Mouse (Mus musculus) myocyte (in vitro differentiated cells): ENCODE measurements around the gene Pcgf6. TPM values are rescaled to one million over a fixed set of nuclear protein-coding genes. Genes with fewer than 3 reads are reported as not detected.

ENCODE experiments used
- H3K27me3 ChIP-seq: one replicate; pipeline ENCODE4 v1.6.1; 2011; ENCODE audit not compliant: control insufficient read depth, insufficient read depth, insufficient read length
- H3K36me3 ChIP-seq: one replicate; pipeline ENCODE4 v1.6.1; 2011; ENCODE audit not compliant: control insufficient read depth, insufficient read depth
- H3K4me2 ChIP-seq: one replicate; pipeline ENCODE4 v1.6.1; 2011; ENCODE audit warnings: low read depth, control low read depth
- H3K4me3 ChIP-seq: one replicate; pipeline ENCODE4 v1.5.1; 2011; ENCODE audit warnings: mild to moderate bottlenecking, control low read depth, moderate library complexity
- H3K79me2 ChIP-seq: one replicate; pipeline ENCODE4 v1.6.1; 2011; ENCODE audit not compliant: control insufficient read depth, insufficient read depth
- H3ac ChIP-seq: one replicate; pipeline ENCODE4 v1.6.1; 2011; ENCODE audit not compliant: control insufficient read depth, insufficient read length
- CEBPB ChIP-seq: IDR thresholded peaks from 2 replicates; pipeline ENCODE4 v1.6.1; 2011; ENCODE audit warnings: mild to moderate bottlenecking, moderate library complexity; ENCODE audit not compliant: poor library complexity, insufficient read depth, severe bottlenecking
- E2F4 ChIP-seq: IDR thresholded peaks from one replicate; pipeline ENCODE4 v1.6.1; 2011; ENCODE audit warnings: mild to moderate bottlenecking, control low read depth, moderate library complexity; ENCODE audit not compliant: insufficient read depth
- MAX ChIP-seq: IDR thresholded peaks from one replicate; pipeline ENCODE4 v1.6.1; 2011; ENCODE audit warnings: low read depth, mild to moderate bottlenecking, control low read depth
- MYOD1 ChIP-seq, 3 experiments: IDR thresholded peaks; one replicate each; pipeline ENCODE4 v1.6.1; 2011; ENCODE audit warnings: control low read depth in 2 of 3, low read depth in 2 of 3, mild to moderate bottlenecking in 2 of 3, moderate library complexity in 1 of 3; ENCODE audit not compliant: insufficient read length in 2 of 3, control insufficient read depth in 1 of 3
- MYOG ChIP-seq, 3 experiments: IDR thresholded peaks; one replicate each; pipeline ENCODE4 v1.6.1; 2011; ENCODE audit warnings: control low read depth in 2 of 3, low read depth in 2 of 3, mild to moderate bottlenecking in 2 of 3; ENCODE audit not compliant: insufficient read length in 2 of 3, control insufficient read depth in 1 of 3, insufficient read depth in 1 of 3
- POLR2A ChIP-seq: IDR thresholded peaks from one replicate; pipeline ENCODE4 v1.6.1; 2011; ENCODE audit warnings: low read depth, mild to moderate bottlenecking, control low read depth, moderate library complexity; ENCODE audit not compliant: insufficient read length
- POLR2AphosphoS2 ChIP-seq: IDR thresholded peaks from one replicate; pipeline ENCODE4 v1.6.1; 2011; ENCODE audit warnings: low read depth, control low read depth; ENCODE audit not compliant: insufficient read length
- REST ChIP-seq: IDR thresholded peaks from one replicate; pipeline ENCODE4 v1.6.1; 2011; ENCODE audit warnings: mild to moderate bottlenecking, control low read depth, moderate library complexity; ENCODE audit not compliant: insufficient read depth, insufficient read length
- SRF ChIP-seq: IDR thresholded peaks from one replicate; pipeline ENCODE4 v1.6.1; 2011; ENCODE audit warnings: low read depth; ENCODE audit not compliant: control insufficient read depth, insufficient read length
- TCF12 ChIP-seq: IDR thresholded peaks from one replicate; pipeline ENCODE4 v1.6.1; 2011; ENCODE audit warnings: mild to moderate bottlenecking, control low read depth; ENCODE audit not compliant: poor library complexity, insufficient read depth, severe bottlenecking
- TCF3 ChIP-seq: IDR thresholded peaks from one replicate; pipeline ENCODE4 v1.6.1; 2011; ENCODE audit warnings: low read depth, control low read depth; ENCODE audit not compliant: insufficient read length
- USF1 ChIP-seq: IDR thresholded peaks from one replicate; pipeline ENCODE4 v1.6.1; 2011; ENCODE audit warnings: low read depth, mild to moderate bottlenecking, control low read depth, moderate library complexity
- polyA plus RNA-seq: library from polyadenylated mRNA; unstranded; fragments of >200 nt; fragmentation: generic; extraction: Trizol; gene quantifications from one replicate; pipeline ENCODE4 v1.2.1, GENCODE M21; 2012; ENCODE audit warnings: missing spikeins

Gene Pcgf6
- polyA plus RNA-seq, 1 experiment: 5.6 TPM

DNA sequence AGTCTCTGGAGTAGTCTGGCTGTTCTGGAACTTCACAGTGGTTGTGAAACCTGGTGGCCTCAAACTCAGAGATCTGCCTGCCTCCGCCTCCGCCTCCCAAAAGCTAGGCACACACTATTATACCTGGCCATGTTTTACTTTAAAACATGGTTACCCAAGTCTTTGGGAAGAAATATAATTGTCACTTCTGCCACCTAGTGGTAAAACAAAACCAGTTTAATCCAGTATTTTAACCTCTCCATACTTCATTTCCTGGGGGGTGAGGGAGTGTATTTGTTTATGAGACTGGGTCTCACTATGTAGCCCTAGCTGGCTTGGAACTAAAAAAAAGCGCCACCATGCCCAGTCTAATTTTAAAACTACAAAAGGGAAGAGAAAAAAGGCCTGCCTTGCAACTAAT is 7.1 kb downstream of the Pcgf6 start:
- TF ChIP-seq TCF3: no peak
- no peak for TF ChIP-seq MAX
- TF ChIP-seq POLR2A: no peak
- no peak for TF ChIP-seq CEBPB
- TF ChIP-seq E2F4: no peak
- no peak for TF ChIP-seq TCF12
- TF ChIP-seq SRF: no peak
- TF ChIP-seq REST: no peak
- no peak for TF ChIP-seq POLR2AphosphoS2
- no peak for TF ChIP-seq USF1
- no peak for TF ChIP-seq MYOD1 (IDR thresholded peaks at IDR 0.05; ENCODE audit: control insufficient read depth in 1 of 3, insufficient read length in 2 of 3, low read depth in 2 of 3)
- TF ChIP-seq MYOG (IDR thresholded peaks at IDR 0.05; ENCODE audit: control insufficient read depth in 1 of 3, insufficient read depth in 1 of 3, insufficient read length in 2 of 3, low read depth in 2 of 3): no peak
- Histone ChIP-seq H3K27me3 (no peaks in the 10 kb centered on the region), H3ac (no peak overlapping the region), H3K36me3 (no peaks in the 10 kb centered on the region), H3K4me2 (no peak overlapping the region), H3K79me2 (no peaks in the 10 kb centered on the region), H3K4me3 (no peak overlapping the region)

DNA sequence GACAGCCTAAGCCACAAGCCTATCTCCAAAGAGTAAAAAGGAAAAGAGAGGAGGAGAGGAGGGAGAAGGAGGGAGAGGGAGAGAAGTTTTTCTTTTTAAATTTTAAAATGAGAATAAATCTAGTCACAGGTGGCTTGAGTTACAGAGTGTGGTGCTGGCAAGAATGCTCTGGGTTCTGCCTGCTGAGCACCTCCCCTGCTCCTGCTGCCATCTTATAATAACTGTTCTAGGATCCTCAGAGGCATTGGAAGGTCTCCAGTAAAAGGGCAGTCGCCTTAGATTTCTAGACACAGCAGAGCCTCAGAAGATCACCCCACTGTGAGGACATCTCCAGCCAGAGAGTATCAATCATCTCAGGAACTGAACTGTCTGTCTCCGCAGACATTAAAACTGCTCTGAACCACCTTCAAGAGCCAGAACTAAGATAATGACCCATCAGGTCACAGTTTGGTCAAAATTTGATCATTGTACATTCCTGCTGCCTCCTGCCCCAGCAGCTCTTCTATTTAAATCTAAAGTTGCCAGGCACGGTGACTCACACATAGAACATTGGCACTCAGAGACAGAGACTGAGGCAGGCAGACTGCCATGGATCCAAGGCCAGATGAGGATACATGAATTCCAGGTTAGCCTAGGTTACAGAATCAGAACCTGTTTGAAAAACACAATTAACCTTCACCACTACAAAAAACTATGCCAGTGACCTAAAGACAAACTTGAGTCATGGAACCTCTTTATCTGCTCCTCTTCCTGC is 9.8 kb downstream of the Pcgf6 start:
- TF ChIP-seq REST: no peak
- TF ChIP-seq TCF3: no peak
- no peak for TF ChIP-seq POLR2A
- TF ChIP-seq MYOG (IDR thresholded peaks at IDR 0.05; ENCODE audit: control insufficient read depth in 1 of 3, insufficient read depth in 1 of 3, insufficient read length in 2 of 3, low read depth in 2 of 3): no peak
- TF ChIP-seq MYOD1 (IDR thresholded peaks at IDR 0.05; ENCODE audit: control insufficient read depth in 1 of 3, insufficient read length in 2 of 3, low read depth in 2 of 3): no peak
- no peak for TF ChIP-seq POLR2AphosphoS2
- TF ChIP-seq USF1: no peak
- TF ChIP-seq TCF12: no peak
- no peaks in the 10 kb centered on the region for H3K79me2 ChIP-seq
- no peak overlapping the region for H3ac ChIP-seq
- H3K4me3 ChIP-seq: no peak overlapping the region
- H3K27me3 ChIP-seq: no peaks in the 10 kb centered on the region
- H3K36me3 ChIP-seq: peaks cover 17% of the 10 kb centered on the region
- H3K4me2 ChIP-seq: no peak overlapping the region

- H3ac ChIP-seq: no peak overlapping the region
- H3K4me3 ChIP-seq: no peak overlapping the region
- TF ChIP-seq POLR2A (no peak), CEBPB (no peak)
- H3K79me2 ChIP-seq: no peaks in the 10 kb centered on the region
- H3K36me3 ChIP-seq: peaks cover 26% of the 10 kb centered on the region
- no peaks in the 10 kb centered on the region for H3K27me3 ChIP-seq
- H3K4me2 ChIP-seq: no peak overlapping the region
These were observed 14.1 kb downstream of the Pcgf6 start for GRCm38 (mm10) chr19:47036596-47036995.

- H3K4me3 ChIP-seq: no peak overlapping the region
- TF ChIP-seq MYOG (IDR thresholded peaks at IDR 0.05; ENCODE audit: control insufficient read depth in 1 of 3, insufficient read depth in 1 of 3, insufficient read length in 2 of 3, low read depth in 2 of 3): no peak
- TF ChIP-seq TCF3: no peak
- no peak for TF ChIP-seq CEBPB
- TF ChIP-seq POLR2A: no peak
- TF ChIP-seq MYOD1 (IDR thresholded peaks at IDR 0.05; ENCODE audit: control insufficient read depth in 1 of 3, insufficient read length in 2 of 3, low read depth in 2 of 3): no peak
- TF ChIP-seq POLR2AphosphoS2: no peak
- no peak for TF ChIP-seq SRF
- TF ChIP-seq REST: no peak
- TF ChIP-seq E2F4: no peak
- no peak for TF ChIP-seq TCF12
- no peaks in the 10 kb centered on the region for H3K27me3 ChIP-seq
- peaks cover 26% of the 10 kb centered on the region for H3K36me3 ChIP-seq
- no peak overlapping the region for H3ac ChIP-seq
- no peaks in the 10 kb centered on the region for H3K79me2 ChIP-seq
- no peak overlapping the region for H3K4me2 ChIP-seq
These were observed 15.8 kb downstream of the Pcgf6 start for GRCm38 (mm10) chr19:47034916-47035315.

DNA sequence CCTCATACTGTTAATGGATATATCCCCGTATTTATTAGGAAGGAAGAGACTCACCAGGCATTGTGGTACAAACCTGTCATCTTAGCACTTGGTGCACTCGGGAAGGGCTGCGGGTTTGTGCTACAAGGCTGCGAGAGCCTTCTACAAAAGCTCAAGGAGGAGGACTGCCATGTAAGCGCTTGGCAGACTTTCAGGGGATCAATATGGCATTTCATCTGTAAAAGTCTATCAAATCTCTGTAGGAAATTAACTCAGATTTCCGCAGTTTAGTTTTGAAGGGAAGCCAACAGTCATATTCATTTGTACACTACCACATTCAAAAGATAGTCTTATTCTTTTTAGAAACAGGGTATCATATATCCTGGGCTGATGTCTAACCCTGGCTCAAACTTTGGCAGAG is 18.9 kb downstream of the Pcgf6 start:
- Histone ChIP-seq H3K27me3 (no peaks in the 10 kb centered on the region), H3ac (no peak overlapping the region), H3K79me2 (no peaks in the 10 kb centered on the region), H3K36me3 (peaks cover 14% of the 10 kb centered on the region), H3K4me2 (no peak overlapping the region), H3K4me3 (no peak overlapping the region)
- TF ChIP-seq CEBPB: no peak
- TF ChIP-seq USF1: no peak
- no peak for TF ChIP-seq POLR2AphosphoS2
- no peak for TF ChIP-seq MAX
- TF ChIP-seq REST: no peak
- TF ChIP-seq POLR2A: no peak
- no peak for TF ChIP-seq MYOD1 (IDR thresholded peaks at IDR 0.05; ENCODE audit: control insufficient read depth in 1 of 3, insufficient read length in 2 of 3, low read depth in 2 of 3)
- TF ChIP-seq SRF: no peak
- no peak for TF ChIP-seq TCF12
- TF ChIP-seq E2F4: no peak
- no peak for TF ChIP-seq MYOG (IDR thresholded peaks at IDR 0.05; ENCODE audit: control insufficient read depth in 1 of 3, insufficient read depth in 1 of 3, insufficient read length in 2 of 3, low read depth in 2 of 3)
- no peak for TF ChIP-seq TCF3
